Mouse (Mus musculus) limb, embryonic 13.5 days (tissue): ENCODE data around the gene Chd9. TPM values are rescaled to one million over a fixed set of nuclear protein-coding genes. Genes with fewer than 3 reads are reported as not detected.

Source experiments
- ATAC-seq: fragments of 200-750 bp; cut with Nextera tagmentation; 2 replicates; pipeline ENCODE4 v1.8.0; 2017; ENCODE audit warnings: low read depth, moderate number of reproducible peaks, moderate TSS enrichment; ENCODE audit not compliant: low FRiP score
- H3K27ac ChIP-seq: fragments of 300-500 bp; sonication (generic); 2 replicates; pipeline ENCODE4 v1.5.1; 2015; ENCODE audit warnings: inconsistent platforms, mild to moderate bottlenecking, moderate library complexity
- H3K27me3 ChIP-seq: fragments of 300-500 bp; sonication (generic); 2 replicates; pipeline ENCODE4 v1.6.1; 2015; ENCODE audit warnings: mild to moderate bottlenecking, inconsistent platforms
- H3K36me3 ChIP-seq: fragments of 300-500 bp; sonication (generic); 2 replicates; pipeline ENCODE4 v1.6.1; 2015; ENCODE audit warnings: inconsistent platforms, mild to moderate bottlenecking, moderate library complexity
- H3K4me1 ChIP-seq: fragments of 300-500 bp; sonication (generic); 2 replicates; pipeline ENCODE4 v1.6.1; 2015; ENCODE audit warnings: inconsistent platforms
- H3K4me2 ChIP-seq: fragments of 300-500 bp; sonication (generic); replicated peaks from 2 replicates; pipeline ENCODE4 v1.6.1; 2015; ENCODE audit warnings: inconsistent platforms, mild to moderate bottlenecking, moderate library complexity
- H3K4me3 ChIP-seq: fragments of 300-500 bp; sonication (generic); 2 replicates; pipeline ENCODE4 v1.5.1; 2015; ENCODE audit warnings: moderate library complexity, mild to moderate bottlenecking, inconsistent platforms
- H3K9ac ChIP-seq: fragments of 300-500 bp; sonication (generic); 2 replicates; pipeline ENCODE4 v1.6.1; 2015; ENCODE audit warnings: mild to moderate bottlenecking, inconsistent platforms
- H3K9me3 ChIP-seq: fragments of 300-500 bp; sonication (generic); 2 replicates; pipeline ENCODE4 v1.6.1; 2016; ENCODE audit warnings: inconsistent platforms
- WGBS: fragments of 180-500 bp; shearing (Covaris S2); methylation state at CpG from one replicate; pipeline ENCODE4 v1.1.7; 2015; 5-methylcytosine and 5-hydroxymethylcytosine counted together
- polyA plus RNA-seq: library from polyadenylated mRNA; unstranded; fragments of >200 nt; fragmentation: Nextera tagmentation; extraction: Ambion mirVana; gene quantifications from 2 replicates; pipeline ENCODE4 v1.2.1, GENCODE M21; 2015

The Chd9 gene
- polyA plus RNA-seq, 1 experiment from 2014 or later = 108 TPM

- H3K4me1 ChIP-seq = peaks cover 5% of the 10 kb centered on the region; the same call in 1 of the 2 replicates
- peaks cover 8% of the 10 kb centered on the region for H3K36me3 ChIP-seq
- H3K9me3 ChIP-seq = no peaks in the 10 kb centered on the region
- H3K4me3 ChIP-seq = no peak overlapping the region
- no peak overlapping the region for H3K27ac ChIP-seq
- H3K27me3 ChIP-seq = no peaks in the 10 kb centered on the region
- no peak for ATAC-seq
- H3K9ac ChIP-seq = no peak overlapping the region
- no peak overlapping the region for H3K4me2 ChIP-seq
These were observed 231.0 kb downstream of the Chd9 start for GRCm38 (mm10) chr8:91059086-91059578.

- Histone ChIP-seq H3K4me3 (no peak overlapping the region), H3K4me2 (no peak overlapping the region), H3K9ac (no peak overlapping the region), H3K27ac (no peak overlapping the region), H3K27me3 (no peaks in the 10 kb centered on the region), H3K9me3 (no peaks in the 10 kb centered on the region), H3K36me3 (peaks cover 8% of the 10 kb centered on the region), H3K4me1 (peaks cover 5% of the 10 kb centered on the region; the same call in 1 of the 2 replicates)
- 88% methylated on average over 7 of the region's 7 CpGs for WGBS
- ATAC-seq = no peak
These were observed 231.8 kb downstream of the Chd9 start for GRCm38 (mm10) chr8:91059884-91060510.

- H3K27ac ChIP-seq = no peak overlapping the region
- peaks cover 5% of the 10 kb centered on the region; the same call in 1 of the 2 replicates for H3K4me1 ChIP-seq
- H3K36me3 ChIP-seq = peaks cover 5% of the 10 kb centered on the region; the same call in 1 of the 2 replicates
- H3K4me3 ChIP-seq = no peak overlapping the region
- no peaks in the 10 kb centered on the region for H3K27me3 ChIP-seq
- WGBS = 76% methylated on average over 19 of the region's 19 CpGs
- no peak overlapping the region for H3K4me2 ChIP-seq
- H3K9me3 ChIP-seq = no peaks in the 10 kb centered on the region
- ATAC-seq = no peak
- H3K9ac ChIP-seq = no peak overlapping the region
These were observed 232.7 kb downstream of the Chd9 start for GRCm38 (mm10) chr8:91060555-91061471.

GRCm38 (mm10) chr8:91065179-91065578 lies 237.0 kb downstream of the Chd9 start:
- no peaks in the 10 kb centered on the region for H3K9me3 ChIP-seq
- no peak overlapping the region for H3K9ac ChIP-seq
- WGBS = 62% methylated on average over 4 of the region's 4 CpGs
- ATAC-seq = no peak
- H3K36me3 ChIP-seq = no peaks in the 10 kb centered on the region
- no peak overlapping the region for H3K4me3 ChIP-seq
- H3K27me3 ChIP-seq = no peaks in the 10 kb centered on the region
- no peak overlapping the region for H3K4me2 ChIP-seq
- H3K27ac ChIP-seq = no peak overlapping the region
- peaks cover 5% of the 10 kb centered on the region; the same call in 1 of the 2 replicates for H3K4me1 ChIP-seq

- peaks cover 13% of the 10 kb centered on the region for H3K4me1 ChIP-seq
- 8% methylated on average over 10 of the region's 10 CpGs for WGBS
- peak overlapping the region; percentile 64 for H3K4me2 ChIP-seq
- H3K9ac ChIP-seq = peak overlapping the region; percentile 82
- ATAC-seq = peak; percentile 4; the same call in 1 of the 2 replicates
- peak overlapping the region; percentile 64 for H3K4me3 ChIP-seq
- no peak overlapping the region for H3K27ac ChIP-seq
- H3K9me3 ChIP-seq = no peaks in the 10 kb centered on the region
- H3K27me3 ChIP-seq = no peaks in the 10 kb centered on the region
- H3K36me3 ChIP-seq = no peaks in the 10 kb centered on the region
These were observed 241.3 kb downstream of the Chd9 start for GRCm38 (mm10) chr8:91069407-91069806.

- no peaks in the 10 kb centered on the region for H3K9me3 ChIP-seq
- peaks cover 2% of the 10 kb centered on the region; the same call in 1 of the 2 replicates for H3K36me3 ChIP-seq
- peak within 1 kb of the TSS; percentile 67 for H3K27ac ChIP-seq
- 0% methylated on average over 25 of the region's 25 CpGs for WGBS
- no peaks in the 10 kb centered on the region for H3K27me3 ChIP-seq
- H3K4me3 ChIP-seq = peak within 1 kb of the TSS; percentile 64
- peak within 1 kb of the TSS; percentile 64 for H3K4me2 ChIP-seq
- peaks cover 13% of the 10 kb centered on the region for H3K4me1 ChIP-seq
- ATAC-seq = peak; percentile 94
- peak within 1 kb of the TSS; percentile 82 for H3K9ac ChIP-seq
These were observed 241.7 kb downstream of the Chd9 start, which contains the start of gene Rbl2 for GRCm38 (mm10) chr8:91069834-91070233. Rbl2 (plus strand) TSS chr8:91070057.

- ATAC-seq = peak; percentile 78
- Histone ChIP-seq H3K36me3 (peaks cover 2% of the 10 kb centered on the region), H3K27me3 (no peaks in the 10 kb centered on the region), H3K9ac (peak overlapping the region; percentile 82), H3K4me3 (peak overlapping the region; percentile 64), H3K4me2 (peak overlapping the region; percentile 64), H3K9me3 (no peaks in the 10 kb centered on the region), H3K27ac (peak overlapping the region; percentile 67), H3K4me1 (peaks cover 13% of the 10 kb centered on the region)
- 0% methylated on average over 31 of the region's 34 CpGs for WGBS
These were observed 242.2 kb downstream of the Chd9 start for GRCm38 (mm10) chr8:91070275-91070859.

- Histone ChIP-seq H3K9me3 (no peaks in the 10 kb centered on the region), H3K36me3 (peaks cover 42% of the 10 kb centered on the region), H3K4me1 (no peaks in the 10 kb centered on the region), H3K4me2 (no peak overlapping the region), H3K4me3 (no peak overlapping the region), H3K27ac (no peak overlapping the region), H3K9ac (no peak overlapping the region), H3K27me3 (no peaks in the 10 kb centered on the region)
- WGBS = 90% methylated on average over 12 of the region's 12 CpGs
- no peak for ATAC-seq
These were observed 249.1 kb downstream of the Chd9 start for GRCm38 (mm10) chr8:91077077-91077867.

GRCm38 (mm10) chr8:91079678-91080077 lies 251.5 kb downstream of the Chd9 start:
- H3K27ac ChIP-seq = no peak overlapping the region
- ATAC-seq = no peak
- H3K4me2 ChIP-seq = no peak overlapping the region
- WGBS = 96% methylated on average over 2 of the region's 2 CpGs
- H3K4me3 ChIP-seq = no peak overlapping the region
- H3K9me3 ChIP-seq = no peaks in the 10 kb centered on the region
- H3K36me3 ChIP-seq = peaks cover 55% of the 10 kb centered on the region
- H3K4me1 ChIP-seq = no peaks in the 10 kb centered on the region
- H3K9ac ChIP-seq = no peak overlapping the region
- no peaks in the 10 kb centered on the region for H3K27me3 ChIP-seq

- Histone ChIP-seq H3K4me3 (no peak overlapping the region), H3K27me3 (no peaks in the 10 kb centered on the region), H3K4me2 (no peak overlapping the region), H3K4me1 (no peaks in the 10 kb centered on the region), H3K9me3 (no peaks in the 10 kb centered on the region), H3K9ac (no peak overlapping the region), H3K36me3 (peaks cover 70% of the 10 kb centered on the region), H3K27ac (no peak overlapping the region)
- 86% methylated on average over 7 of the region's 7 CpGs for WGBS
- ATAC-seq = no peak
These were observed 253.8 kb downstream of the Chd9 start for GRCm38 (mm10) chr8:91081911-91082310.

GRCm38 (mm10) chr8:91082428-91082827 lies 254.3 kb downstream of the Chd9 start:
- H3K36me3 ChIP-seq = peaks cover 67% of the 10 kb centered on the region

More at GRCm38 (mm10) chr8:91082428-91082827, 254.3 kb downstream of the Chd9 start:
- no peak overlapping the region for H3K4me3 ChIP-seq
- H3K27me3 ChIP-seq = no peaks in the 10 kb centered on the region
- H3K9me3 ChIP-seq = no peaks in the 10 kb centered on the region
- H3K4me1 ChIP-seq = no peaks in the 10 kb centered on the region
- ATAC-seq = no peak
- no peak overlapping the region for H3K4me2 ChIP-seq
- no peak overlapping the region for H3K9ac ChIP-seq
- no peak overlapping the region for H3K27ac ChIP-seq
- WGBS = 91% methylated on average over 12 of the region's 12 CpGs
